Mouse (Mus musculus) CD8-positive naive resting alpha-beta T cell, adult 2 months (primary cell): ENCODE measurements around the gene Ppil1.

Experiments used
- DNase-seq, 2 experiments: peaks; one replicate each; pipeline ENCODE4 v3.0.0; 2022; ENCODE audit warnings: low read depth in 2 of 2, low spot score in 2 of 2

Gene Ppil1

DNA sequence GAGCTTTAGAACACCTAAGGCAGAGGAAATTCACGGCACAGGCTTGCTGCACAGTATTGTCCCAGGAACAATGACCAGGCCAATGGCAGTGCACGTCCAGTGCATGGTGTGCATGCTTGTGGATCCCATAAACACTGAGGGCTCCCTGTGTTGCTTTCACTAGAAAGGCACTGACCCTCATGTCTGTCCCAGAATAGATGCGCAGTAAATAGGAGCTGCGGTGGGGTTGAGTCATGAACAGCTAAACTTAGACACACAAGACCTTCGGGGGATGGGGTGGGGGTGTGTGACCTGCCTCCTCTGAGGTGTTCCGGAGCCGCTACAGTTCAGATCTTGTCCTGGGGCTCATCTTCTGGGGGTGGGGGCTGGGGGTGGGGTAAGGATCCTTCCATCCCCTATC, 57.9 kb downstream of the Ppil1 start:
- no peak for DNase-seq

DNA sequence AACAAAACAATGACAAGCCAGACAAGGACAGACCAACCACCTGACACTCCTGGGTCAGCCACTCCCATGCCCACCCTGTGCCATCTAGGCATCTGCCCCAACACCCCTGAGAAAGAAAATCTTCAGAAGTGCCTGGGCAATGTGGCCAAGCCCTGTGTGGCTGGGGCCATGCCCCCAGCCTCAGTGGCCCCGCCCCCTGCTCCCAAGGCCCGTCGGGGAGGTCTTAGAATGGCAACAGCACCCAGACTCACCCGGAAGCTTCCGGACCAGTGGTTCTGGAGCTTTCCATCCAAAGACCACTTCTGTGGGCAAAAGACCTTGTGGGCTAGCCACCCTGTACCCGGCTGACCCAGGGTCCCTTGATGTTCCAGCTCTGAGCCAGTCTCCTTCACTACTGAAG, 61.4 kb downstream of the Ppil1 start:
- no peak for DNase-seq
